Mouse (Mus musculus): ENCODE data around the gene 1700023F06Rik.
"Not testable (repeated sequence)": the region's sequence is repeated elsewhere in the genome, so short reads cannot be mapped to it uniquely, and the experiment has no call there.

Gene 1700023F06Rik

GRCm38 (mm10) chr11:103222718-103223117 is 14.4 kb upstream of the 1700023F06Rik start:
- not testable (repeated sequence) for DNase-seq (ENCODE audit: low read depth, low spot score)

- no peak for DNase-seq (ENCODE audit: low read depth, low spot score)
Observed at GRCm38 (mm10) chr11:103221437-103221836, 13.1 kb upstream of the 1700023F06Rik start.

GRCm38 (mm10) chr11:103219995-103220394 is 11.6 kb upstream of the 1700023F06Rik start:
- DNase-seq (ENCODE audit: low read depth, low spot score), result no peak

GRCm38 (mm10) chr11:103219259-103219658 is 10.9 kb upstream of the 1700023F06Rik start:
- DNase-seq (ENCODE audit: low read depth, low spot score), result no peak

- no peak for DNase-seq (ENCODE audit: low read depth, low spot score)
Observed at GRCm38 (mm10) chr11:103218517-103218901, 10.2 kb upstream of the 1700023F06Rik start.

- DNase-seq (ENCODE audit: low read depth, low spot score), result peak; percentile 68
Observed at GRCm38 (mm10) chr11:103217790-103218516, 9.6 kb upstream of the 1700023F06Rik start, which contains the start of gene Spata32. Spata32 (minus strand) TSS chr11:103218432.

- no peak for DNase-seq (ENCODE audit: low read depth, low spot score)
Observed at GRCm38 (mm10) chr11:103215355-103215754, 7.0 kb upstream of the 1700023F06Rik start.

- no peak for DNase-seq (ENCODE audit: low read depth, low spot score)
Observed at GRCm38 (mm10) chr11:103213712-103214111, 5.4 kb upstream of the 1700023F06Rik start.

GRCm38 (mm10) chr11:103210291-103210690 is 1.9 kb upstream of the 1700023F06Rik start:
- no peak for DNase-seq (ENCODE audit: low read depth, low spot score)

GRCm38 (mm10) chr11:103206203-103206602 is 2.2 kb downstream of the 1700023F06Rik start:
- DNase-seq (ENCODE audit: low read depth, low spot score), result no peak

- no peak for DNase-seq (ENCODE audit: low read depth, low spot score)
Observed at GRCm38 (mm10) chr11:103202376-103202775, 6.0 kb downstream of the 1700023F06Rik start.

- DNase-seq (ENCODE audit: low read depth, low spot score), result no peak
Observed at GRCm38 (mm10) chr11:103201664-103202063, 6.7 kb downstream of the 1700023F06Rik start.

GRCm38 (mm10) chr11:103198911-103199803 is 9.2 kb downstream of the 1700023F06Rik start:
- DNase-seq (ENCODE audit: low read depth, low spot score), result peak; percentile 20

- DNase-seq (ENCODE audit: low read depth, low spot score), result no peak
Observed at GRCm38 (mm10) chr11:103198339-103198738, 10.0 kb downstream of the 1700023F06Rik start.

- no peak for DNase-seq (ENCODE audit: low read depth, low spot score)
Observed at GRCm38 (mm10) chr11:103197340-103197739, 11.0 kb downstream of the 1700023F06Rik start.

GRCm38 (mm10) chr11:103195656-103196055 is 12.7 kb downstream of the 1700023F06Rik start:
- no peak for DNase-seq (ENCODE audit: low read depth, low spot score)

- no peak for DNase-seq (ENCODE audit: low read depth, low spot score)
Observed at GRCm38 (mm10) chr11:103195236-103195635, 13.1 kb downstream of the 1700023F06Rik start.

GRCm38 (mm10) chr11:103193825-103194168 is 14.6 kb downstream of the 1700023F06Rik start:
- no peak for DNase-seq (ENCODE audit: low read depth, low spot score)

- DNase-seq (ENCODE audit: low read depth, low spot score), result peak; percentile 23
Observed at GRCm38 (mm10) chr11:103192956-103193824, 15.2 kb downstream of the 1700023F06Rik start.

- DNase-seq (ENCODE audit: low read depth, low spot score), result no peak
Observed at GRCm38 (mm10) chr11:103192230-103192955, 16.0 kb downstream of the 1700023F06Rik start.

- peak; percentile 56 for DNase-seq (ENCODE audit: low read depth, low spot score)
Observed at GRCm38 (mm10) chr11:103184891-103185290, 23.5 kb downstream of the 1700023F06Rik start.
